Mouse (Mus musculus) heart, adult 2 months (tissue): ENCODE measurements around the gene Gm11042. TPM values are rescaled to one million over a fixed set of nuclear protein-coding genes. Genes with fewer than 3 reads are reported as not detected.

Experiments used
- DNase-seq, 2 experiments: peaks; one replicate each; pipeline ENCODE4 v3.0.0; 2021
- H3K27ac ChIP-seq: fragments of 200-600 bp; 2 replicates; pipeline ENCODE4 v1.8.1; 2022
- H3K27me3 ChIP-seq: fragments of 200-500 bp; 2 replicates; pipeline ENCODE4 v1.6.1; 2012; ENCODE audit warnings: mild to moderate bottlenecking, low read length, inconsistent platforms, mixed read lengths; ENCODE audit not compliant: control insufficient read depth, insufficient read depth
- H3K36me3 ChIP-seq: fragments of 200-500 bp; 2 replicates; pipeline ENCODE4 v1.6.1; 2012; ENCODE audit warnings: low read length, inconsistent platforms; ENCODE audit not compliant: control insufficient read depth, insufficient read depth
- H3K4me1 ChIP-seq: fragments of 200-500 bp; 2 replicates; pipeline ENCODE4 v1.6.1; 2011; ENCODE audit warnings: low read length; ENCODE audit not compliant: control insufficient read depth, insufficient read depth
- H3K4me3 ChIP-seq: fragments of 200-600 bp; 2 replicates; pipeline ENCODE4 v1.8.1; 2022
- H3K79me2 ChIP-seq: fragments of 200-500 bp; replicated peaks from 2 replicates; pipeline ENCODE4 v1.6.1; 2012; ENCODE audit warnings: mild to moderate bottlenecking, inconsistent platforms, low read length, moderate library complexity, mixed read lengths; ENCODE audit not compliant: control insufficient read depth, insufficient read depth
- H3K9ac ChIP-seq: fragments of 200-500 bp; 2 replicates; pipeline ENCODE4 v1.6.1; 2012; ENCODE audit warnings: low read depth, mild to moderate bottlenecking, control low read depth, inconsistent platforms, low read length, mixed read lengths
- CTCF ChIP-seq: fragments of 200-600 bp; IDR thresholded peaks from 2 replicates; pipeline ENCODE4 v1.8.1; 2022; ENCODE audit warnings: antibody characterized with exemption, mild to moderate bottlenecking, moderate library complexity
- EP300 ChIP-seq: fragments of 200-500 bp; IDR thresholded peaks from 2 replicates; pipeline ENCODE4 v1.6.1; 2011; ENCODE audit warnings: low read depth, low read length, control low read depth; ENCODE audit not compliant: insufficient read depth
- POLR2A ChIP-seq: fragments of 200-500 bp; IDR thresholded peaks from 2 replicates; pipeline ENCODE4 v1.6.1; 2011; ENCODE audit warnings: mild to moderate bottlenecking, low read depth, low read length, control low read depth; ENCODE audit not compliant: insufficient read depth
- WGBS: fragments of 180-500 bp; shearing (Covaris S2); methylation state at CpG from one replicate; pipeline ENCODE4 v1.1.7; 2018; 5-methylcytosine and 5-hydroxymethylcytosine counted together
- intact Hi-C: fragments of 180-260 bp; cut with DNase I; formaldehyde crosslinking; loops from one replicate; pipeline ENCODE4 v1.15.1; 2025
- long read RNA-seq: library from polyadenylated mRNA; stranded (forward); transcript quantifications from one replicate; pipeline ENCODE4 v2.0.0, GENCODE M21; 2021
- polyA plus RNA-seq: library from polyadenylated mRNA; depleted of rRNA; stranded (reverse); fragments of >200 nt; gene quantifications from 2 replicates; pipeline ENCODE4 v1.2.3, GENCODE M21; 2012; rRNA removed
- total RNA-seq, 2 experiments: library from RNA; stranded (reverse); gene quantifications; 2 replicates each; pipeline ENCODE4 v1.2.3; 2021

Gene Gm11042
- total RNA-seq (not detected), polyA plus RNA-seq (not detected in 2 replicates)
- long read RNA-seq: 0 reads

DNA sequence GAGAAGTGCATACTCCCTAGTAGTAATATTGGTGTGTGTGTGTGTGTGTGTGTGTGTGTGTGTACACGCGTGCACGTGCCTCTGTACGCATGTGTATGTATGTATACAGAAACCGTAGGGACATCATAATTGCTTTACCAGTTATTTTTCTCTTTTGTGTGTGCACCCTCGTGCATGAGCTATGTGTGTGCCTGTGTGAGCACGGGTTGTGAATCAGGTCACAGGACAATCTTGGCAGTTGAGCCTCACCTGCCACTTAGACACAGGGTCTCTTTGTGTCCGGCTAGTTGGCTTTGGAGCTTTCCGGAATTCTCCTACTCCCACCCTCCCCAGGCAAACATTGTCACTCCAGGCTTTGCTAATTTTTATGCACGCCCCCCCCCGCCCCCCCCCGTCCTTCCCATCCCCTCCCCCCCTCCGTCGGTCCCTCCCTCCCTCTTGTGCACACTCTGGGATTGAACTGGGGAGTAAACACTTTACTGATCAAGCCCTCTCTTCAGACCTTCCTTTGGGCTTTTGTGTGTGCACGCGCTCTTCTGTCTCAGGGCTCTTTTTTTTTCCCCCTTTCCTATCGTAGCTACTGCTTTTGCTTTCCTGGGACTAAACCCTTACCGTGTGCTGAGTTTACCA is at the start of gene Gm11042:
Gene Gm11042, minus strand, starts transcription at position 51 of the 630 bp plus-strand sequence.
- 29% methylated on average over 16 of the region's 18 CpGs for WGBS
- Histone ChIP-seq H3K79me2 (no peaks in the 10 kb centered on the region), H3K4me1 (peaks cover 5% of the 10 kb centered on the region), H3K27me3 (no peaks in the 10 kb centered on the region), H3K9ac (peak within 1 kb of the TSS; percentile 64; the same call in 1 of the 2 replicates), H3K27ac (peak within 1 kb of the TSS; percentile 18), H3K36me3 (no peaks in the 10 kb centered on the region), H3K4me3 (peak within 1 kb of the TSS; percentile 56)
- DNase-seq: no peak
- TF ChIP-seq CTCF (no peak), POLR2A (no peak), EP300 (no peak)
- intact Hi-C loops: no loop called here

GRCm38 (mm10) chr12:74364477-74364876 is 48.3 kb upstream of the Gm11042 start:
- WGBS: 81% methylated on average over 7 of the region's 7 CpGs

GRCm38 (mm10) chr12:74363076-74363475 is 46.9 kb upstream of the Gm11042 start:
- TF ChIP-seq POLR2A (no peak), EP300 (no peak), CTCF (no peak)
- Histone ChIP-seq H3K36me3 (no peaks in the 10 kb centered on the region), H3K27ac (no peak overlapping the region), H3K9ac (no peak overlapping the region), H3K27me3 (no peaks in the 10 kb centered on the region), H3K79me2 (no peaks in the 10 kb centered on the region), H3K4me3 (no peak overlapping the region), H3K4me1 (no peaks in the 10 kb centered on the region)
- DNase-seq: no peak
- WGBS: 83% methylated on average over 6 of the region's 6 CpGs
- intact Hi-C loops: no loop called here

More at GRCm38 (mm10) chr12:74364477-74364876, 48.3 kb upstream of the Gm11042 start:
- Histone ChIP-seq H3K4me1 (no peaks in the 10 kb centered on the region), H3K36me3 (no peaks in the 10 kb centered on the region), H3K9ac (no peak overlapping the region), H3K4me3 (no peak overlapping the region), H3K79me2 (no peaks in the 10 kb centered on the region), H3K27me3 (no peaks in the 10 kb centered on the region), H3K27ac (no peak overlapping the region)
- no peak for DNase-seq
- TF ChIP-seq POLR2A (no peak), EP300 (no peak)
- intact Hi-C loops: no loop called here

- Histone ChIP-seq H3K4me3 (no peak overlapping the region), H3K4me1 (no peaks in the 10 kb centered on the region), H3K36me3 (no peaks in the 10 kb centered on the region), H3K79me2 (no peaks in the 10 kb centered on the region), H3K27ac (no peak overlapping the region), H3K27me3 (no peaks in the 10 kb centered on the region), H3K9ac (no peak overlapping the region)
- DNase-seq: no peak
- 74% methylated on average over 2 of the region's 2 CpGs for WGBS
- intact Hi-C loops: no loop called here
- TF ChIP-seq POLR2A: no peak
- no peak for TF ChIP-seq EP300
- no peak for TF ChIP-seq CTCF
Observed at GRCm38 (mm10) chr12:74362453-74362852, 46.3 kb upstream of the Gm11042 start.

GRCm38 (mm10) chr12:74359791-74360190 is 43.6 kb upstream of the Gm11042 start:
- H3K27me3 ChIP-seq: no peaks in the 10 kb centered on the region
- TF ChIP-seq CTCF (no peak), EP300 (no peak), POLR2A (no peak)
- H3K36me3 ChIP-seq: no peaks in the 10 kb centered on the region
- intact Hi-C loops: no loop called here
- H3K27ac ChIP-seq: no peak overlapping the region
- no peaks in the 10 kb centered on the region for H3K4me1 ChIP-seq
- no peak overlapping the region for H3K9ac ChIP-seq
- no peak for DNase-seq
- no peak overlapping the region for H3K4me3 ChIP-seq
- no peaks in the 10 kb centered on the region for H3K79me2 ChIP-seq
- 83% methylated on average over 5 of the region's 5 CpGs for WGBS

DNA sequence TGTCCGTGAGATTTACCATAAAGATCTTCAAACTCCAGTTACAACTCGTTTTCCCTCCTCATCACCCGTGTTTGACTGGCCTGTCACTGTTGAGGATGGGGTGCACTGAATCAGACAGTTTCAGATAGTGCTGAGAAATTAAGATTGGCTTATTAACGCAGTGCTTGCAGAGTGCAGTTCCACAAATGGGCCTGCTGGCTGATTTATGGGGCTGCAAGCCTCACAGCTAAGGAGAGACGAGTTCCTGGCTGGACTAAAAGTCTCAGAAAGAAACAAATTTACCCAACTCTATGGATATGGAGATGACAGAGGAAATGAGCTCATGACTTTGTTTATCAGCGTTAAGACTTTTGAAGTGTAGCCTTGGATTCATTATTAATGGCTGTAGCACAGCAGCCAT is 41.6 kb upstream of the Gm11042 start:
- DNase-seq: no peak
- Histone ChIP-seq H3K27me3 (no peaks in the 10 kb centered on the region), H3K9ac (no peak overlapping the region), H3K79me2 (no peaks in the 10 kb centered on the region), H3K27ac (no peak overlapping the region), H3K36me3 (no peaks in the 10 kb centered on the region), H3K4me3 (no peak overlapping the region), H3K4me1 (no peaks in the 10 kb centered on the region)
- TF ChIP-seq POLR2A: no peak
- TF ChIP-seq CTCF: no peak
- TF ChIP-seq EP300: no peak
- whole genome bisulfite sequencing: 67% methylated on average over 6 of the region's 6 CpGs
- intact Hi-C loops: no loop called here
